Mouse (Mus musculus): Measurements from ENCODE around the gene Hdac6.
A peak's percentile ranks its signal among the peaks of the same experiment; 100 is the strongest.
"Not testable (repeated sequence)": the region's sequence is repeated elsewhere in the genome, so short reads cannot be mapped to it uniquely, and the experiment has no call there.

The Hdac6 gene

DNA sequence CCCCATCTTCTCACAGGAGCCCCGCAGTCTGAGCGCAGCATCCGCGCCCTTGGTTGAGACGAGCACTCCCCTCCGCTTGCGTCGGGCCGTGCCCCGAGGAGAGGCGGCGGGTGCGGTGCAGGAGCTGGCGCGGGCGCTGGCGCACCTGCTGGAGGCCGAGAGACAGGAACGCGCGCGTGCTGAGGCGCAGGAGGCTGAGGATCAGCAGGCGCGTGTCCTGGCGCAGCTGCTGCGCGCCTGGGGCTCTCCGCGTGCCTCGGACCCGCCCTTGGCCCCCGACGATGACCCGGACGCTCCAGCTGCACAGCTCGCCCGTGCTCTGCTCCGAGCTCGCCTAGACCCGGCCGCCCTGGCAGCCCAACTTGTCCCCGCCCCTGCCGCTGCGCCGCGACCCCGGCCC lies 25.7 kb downstream of the Hdac6 start:
- DNase-seq (ENCODE audit: low read depth, low spot score): no peak

DNA sequence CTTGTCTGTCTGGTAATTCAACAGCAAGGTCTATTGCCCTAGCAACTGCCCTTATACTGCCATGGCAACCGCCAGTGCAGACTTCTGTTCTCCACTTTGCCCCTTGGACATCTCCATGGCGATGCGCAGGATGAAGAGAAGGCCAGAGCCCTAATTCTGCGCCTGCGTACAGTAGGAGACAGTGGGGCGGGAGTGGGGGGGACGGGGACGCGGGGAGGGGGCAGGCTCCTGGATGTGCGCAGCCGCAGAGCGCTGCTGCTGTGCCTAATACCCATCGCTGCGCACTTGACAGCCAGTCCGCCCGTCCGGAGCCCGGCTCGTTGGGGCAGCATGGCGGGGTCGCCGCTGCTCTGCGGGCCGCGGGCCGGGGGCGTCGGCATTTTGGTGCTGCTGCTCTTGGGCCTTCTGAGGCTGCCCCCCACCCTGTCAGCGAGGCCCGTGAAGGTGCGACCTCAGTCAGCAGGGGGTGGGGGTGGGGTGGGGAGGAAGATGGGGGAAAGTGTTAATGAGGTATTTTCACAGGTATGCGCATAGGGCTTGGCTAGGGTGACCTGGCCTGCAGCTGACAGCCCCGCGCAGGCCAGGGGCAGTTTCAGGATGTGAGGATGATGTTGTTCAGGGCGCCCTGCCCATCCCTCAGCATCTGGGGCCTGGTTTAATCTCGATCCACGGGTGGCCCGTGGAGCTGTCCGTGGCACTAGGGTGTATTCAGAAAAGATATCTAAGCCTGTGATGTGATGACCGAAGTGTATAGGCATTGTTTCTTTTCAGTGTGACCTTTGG lies 27.9 kb downstream of the Hdac6 start, which contains the start of gene Pcsk1n:
TSS of gene Pcsk1n (plus strand) at position 222 of the 783 bp plus-strand sequence.
- DNase-seq (ENCODE audit: low read depth, low spot score): no peak

DNA sequence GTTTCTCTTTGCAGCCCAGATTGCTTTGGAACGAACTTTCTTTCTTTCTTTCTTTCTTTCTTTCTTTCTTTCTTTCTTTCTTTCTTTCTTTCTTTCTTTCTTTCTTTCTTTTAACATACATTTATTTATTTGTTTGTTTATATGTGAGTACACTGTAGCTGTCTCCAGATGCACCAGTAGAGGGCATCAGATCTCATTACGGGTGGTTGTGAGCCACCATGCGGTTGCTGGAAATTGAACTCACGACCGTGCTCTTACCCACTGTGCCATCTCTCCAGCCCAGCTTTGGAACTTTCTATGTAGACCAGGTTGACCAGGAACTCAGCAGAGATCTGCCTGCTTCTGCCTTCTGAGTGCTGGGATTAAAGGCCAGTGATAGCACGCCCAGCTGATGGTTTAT lies 29.7 kb downstream of the Hdac6 start:
- not testable (repeated sequence) for DNase-seq (ENCODE audit: low read depth, low spot score)

DNA sequence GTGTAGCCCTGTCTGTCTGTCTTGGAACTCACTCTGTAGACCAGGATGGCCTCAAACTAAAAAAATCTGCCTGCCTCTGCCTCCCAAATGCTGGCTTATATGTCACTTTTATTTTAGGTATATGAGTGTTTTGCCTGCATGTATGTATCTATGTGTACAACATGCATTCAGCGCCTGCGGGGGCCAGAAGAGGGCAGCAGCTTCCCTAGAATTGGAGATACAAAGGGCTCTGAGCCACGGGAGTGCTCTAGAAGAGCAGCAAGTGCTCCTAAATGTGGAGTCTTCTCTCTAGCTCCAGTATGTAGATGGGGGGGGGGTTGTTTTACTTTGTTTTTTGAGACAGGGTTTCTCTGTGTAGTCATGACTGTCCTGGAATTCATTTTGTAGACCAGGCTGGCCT lies 32.0 kb downstream of the Hdac6 start:
- DNase-seq (ENCODE audit: low read depth, low spot score): not testable (repeated sequence)

DNA sequence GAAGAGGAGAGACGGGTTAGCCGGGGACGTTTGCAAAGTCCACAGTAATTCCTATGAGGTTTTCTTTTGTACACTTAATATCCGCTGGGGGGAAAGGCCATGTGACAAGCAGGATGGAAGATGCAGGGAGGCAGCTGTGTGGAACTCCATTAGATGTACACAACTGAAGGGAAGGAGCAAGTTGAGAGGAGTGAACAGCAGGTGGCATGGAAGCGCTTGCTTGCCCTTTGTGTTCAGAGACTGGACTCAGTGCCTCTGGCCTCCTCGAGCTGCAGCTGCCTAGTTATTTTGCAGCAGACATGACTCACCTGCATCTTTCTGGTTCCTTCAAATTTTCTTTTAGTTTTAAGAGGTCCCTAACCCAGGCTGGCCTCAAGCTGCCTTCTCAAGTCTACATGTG lies 37.2 kb downstream of the Hdac6 start:
- no peak for DNase-seq (ENCODE audit: low read depth, low spot score)

DNA sequence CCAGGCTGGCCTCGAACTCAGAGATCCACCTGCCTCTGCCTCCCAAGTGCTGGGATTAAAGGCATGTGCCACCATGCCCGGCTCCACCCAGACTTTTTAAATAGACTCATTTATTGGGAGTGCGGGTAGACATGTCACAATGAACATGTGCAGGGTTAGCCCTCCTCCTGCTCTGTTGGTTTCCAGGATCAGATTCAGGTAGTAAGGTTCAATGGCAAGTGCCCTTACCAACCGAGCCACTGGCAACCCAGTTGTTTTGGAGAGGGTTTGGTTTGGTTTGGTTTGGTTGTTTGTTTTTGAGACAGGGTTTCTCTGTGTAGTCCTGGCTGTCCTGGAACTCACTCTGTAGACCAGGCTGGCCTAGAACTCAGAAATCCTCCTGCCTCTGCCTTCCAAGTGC lies 38.4 kb downstream of the Hdac6 start, which contains the start of gene Gm10490:
TSS of gene Gm10490 (plus strand) at position 301 of the 400 bp plus-strand sequence.
- not testable (repeated sequence) for DNase-seq (ENCODE audit: low read depth, low spot score)

DNA sequence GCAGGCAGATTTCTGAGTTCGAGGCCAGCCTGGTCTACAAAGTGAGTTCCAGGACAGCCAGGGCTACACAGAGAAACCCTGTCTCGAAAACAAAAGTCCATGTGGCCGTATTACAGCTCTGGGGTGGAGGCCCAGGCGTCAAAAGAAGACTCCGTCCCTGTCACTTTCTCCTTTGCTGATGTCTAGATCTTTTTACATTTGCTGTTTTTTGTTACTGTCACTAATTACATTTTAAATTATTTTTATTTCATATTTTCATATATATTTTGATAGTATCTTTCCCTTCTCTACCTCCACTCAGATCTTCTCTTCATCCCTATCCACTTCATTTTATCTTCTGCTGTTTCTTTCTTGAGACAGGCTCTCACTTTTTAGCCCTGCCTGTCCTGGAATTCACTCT lies 40.0 kb downstream of the Hdac6 start, which contains the start of gene Gm10491:
TSS of gene Gm10491 (minus strand) at position 101 of the 400 bp plus-strand sequence.
- DNase-seq (ENCODE audit: low read depth, low spot score): no peak

DNA sequence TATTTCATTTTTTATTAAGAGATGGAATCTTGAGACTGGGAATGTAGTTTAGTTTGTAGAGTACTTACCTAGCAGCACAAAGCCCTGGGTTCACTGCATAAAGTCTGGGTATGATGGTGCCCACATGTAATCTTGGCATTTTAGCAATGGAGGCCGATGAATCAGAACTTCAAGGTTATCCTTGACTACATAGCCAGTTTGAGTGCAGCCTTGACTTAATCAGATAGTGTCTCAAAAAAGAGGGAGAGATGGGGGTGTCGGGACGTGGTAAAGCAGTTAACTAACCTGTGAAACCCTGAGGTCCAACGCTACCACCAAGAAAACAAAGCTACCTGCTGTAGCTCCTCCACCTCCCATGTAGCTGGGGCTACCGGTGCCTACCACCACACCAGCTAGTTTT lies 43.2 kb downstream of the Hdac6 start:
- no peak for DNase-seq (ENCODE audit: low read depth, low spot score)

DNA sequence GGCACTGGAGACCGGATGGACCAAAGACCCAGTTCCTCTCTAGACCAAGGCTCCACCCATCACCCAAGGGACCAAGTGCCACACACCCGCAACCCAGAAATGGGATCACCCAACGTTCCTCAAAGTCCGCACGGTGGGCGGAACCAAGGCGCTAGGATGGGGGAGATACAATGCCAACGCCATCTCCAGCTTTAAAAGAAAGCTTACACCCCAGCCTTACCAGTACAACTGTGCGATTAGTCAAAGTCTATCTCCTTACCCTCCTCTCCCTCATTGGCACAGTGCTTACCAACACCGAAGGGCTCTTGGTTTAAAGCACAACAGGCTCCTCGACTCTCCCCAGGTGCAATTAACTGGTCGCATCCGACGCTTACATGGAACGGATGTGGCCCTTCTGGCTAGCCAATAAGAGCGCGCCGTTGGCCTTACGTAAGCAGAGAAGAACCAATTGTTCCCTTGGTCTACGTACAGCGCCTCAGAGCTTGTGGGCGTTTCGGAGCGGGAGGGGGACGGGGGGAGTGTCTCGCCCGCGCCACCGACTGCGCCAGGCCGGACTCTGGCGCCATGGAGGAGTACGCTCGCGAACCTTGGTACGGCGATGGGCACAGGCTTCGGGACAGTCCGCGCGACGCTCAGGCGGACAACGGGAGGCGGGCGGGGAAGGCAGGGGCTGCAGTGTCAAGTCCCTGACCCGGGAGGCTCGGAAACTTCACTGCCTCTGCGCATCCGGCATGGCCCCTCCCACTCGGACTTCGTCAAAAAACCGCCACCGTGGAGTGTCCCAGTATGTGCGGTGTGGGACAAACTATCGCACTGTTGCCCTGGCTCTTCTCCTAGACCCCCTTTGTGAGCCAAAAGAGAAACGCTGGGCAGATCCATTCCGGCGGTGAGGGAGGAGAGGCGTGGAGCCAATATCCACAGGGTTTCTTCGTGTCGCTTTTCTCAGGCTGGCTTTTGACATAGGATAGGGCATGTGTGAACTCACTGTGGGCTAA lies 48.5 kb downstream of the Hdac6 start, which contains the start of the genes Pqbp1 and Timm17b:
TSS of gene Pqbp1 (minus strand) at position 390 of the 995 bp plus-strand sequence.
TSS of gene Timm17b (plus strand) at position 478 of the 995 bp plus-strand sequence.
- peak; percentile 91 for DNase-seq (ENCODE audit: low read depth, low spot score)

DNA sequence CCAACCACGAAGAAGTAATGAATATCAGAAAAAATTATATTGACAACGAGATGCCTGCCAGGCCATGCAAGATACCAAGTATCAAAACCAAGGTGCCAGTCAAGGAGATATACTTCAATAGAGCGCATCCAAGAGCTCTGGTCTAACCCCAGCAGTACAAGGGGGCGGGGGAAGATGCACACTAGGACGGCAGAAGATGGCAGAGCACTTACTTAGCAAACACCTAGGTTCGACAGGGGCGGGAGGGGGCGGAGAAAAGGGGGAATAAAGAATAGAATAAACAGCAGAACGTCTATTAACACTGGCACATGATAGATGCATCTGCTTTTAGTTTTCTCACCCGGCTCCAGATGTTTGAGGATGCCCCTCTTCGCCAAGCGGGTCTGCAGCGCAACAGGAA lies 49.5 kb downstream of the Hdac6 start:
- DNase-seq (ENCODE audit: low read depth, low spot score): no peak

DNA sequence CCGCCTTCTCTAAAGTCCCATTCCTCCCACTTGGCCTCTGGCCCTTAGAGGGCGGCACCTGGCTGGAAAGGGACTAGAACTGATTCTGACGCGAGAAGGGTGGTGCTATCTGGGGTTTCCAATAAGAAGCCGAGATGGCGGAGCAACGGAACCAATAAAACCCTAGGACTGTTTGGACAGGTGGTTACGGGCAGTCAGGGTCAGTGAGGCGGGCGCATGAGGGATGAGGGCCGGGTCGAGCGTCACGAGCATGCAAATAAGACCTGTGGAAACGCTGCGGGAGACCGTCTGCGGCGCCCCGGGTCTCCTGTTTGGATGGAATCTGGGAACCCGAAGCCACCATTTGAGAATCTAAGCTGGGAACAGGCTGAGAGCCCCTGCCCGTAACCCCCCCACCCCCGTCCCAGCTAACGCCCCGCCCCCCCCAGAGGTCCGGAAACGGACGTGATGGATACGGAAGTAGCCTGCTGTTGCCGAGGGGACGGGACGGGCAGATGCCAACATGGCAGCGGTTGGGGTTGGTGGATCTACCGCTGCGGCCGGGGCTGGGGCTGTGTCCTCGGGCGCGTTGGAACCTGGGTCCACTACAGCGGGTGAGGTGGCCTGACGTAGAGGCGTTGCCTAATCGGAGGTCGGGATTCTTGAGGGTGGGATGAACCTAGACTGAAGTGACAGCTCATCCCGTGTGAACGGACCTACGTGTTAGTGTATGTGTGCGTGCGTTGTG lies 63.7 kb downstream of the Hdac6 start, which contains the start of gene Slc35a2:
TSS of gene Slc35a2 (plus strand) at position 188 of the 727 bp plus-strand sequence.
- DNase-seq (ENCODE audit: low read depth, low spot score): peak; percentile 88

Data from skeletal muscle tissue, adult 2 months (tissue).